Mouse (Mus musculus) liver, postnatal 0 days (tissue): Measurements from ENCODE around the gene Cdk10.

Experiments used
- CTCF ChIP-seq: sonication (generic); IDR thresholded peaks from 2 replicates; pipeline ENCODE4 v1.5.1; 2016; ENCODE audit warnings: antibody characterized with exemption, low read depth
- EP300 ChIP-seq: IDR thresholded peaks from 2 replicates; pipeline ENCODE4 v1.6.1; 2016; ENCODE audit warnings: antibody characterized with exemption, low read depth, mild to moderate bottlenecking

- TF ChIP-seq CTCF (no peak), EP300 (no peak)
Measured at GRCm38 (mm10) chr8:123199864-123200263, 24.8 kb upstream of the Cdk10 start.
